Mouse (Mus musculus) lung, adult 2 months (tissue): ENCODE results near the gene Ngf.

Experiments used
- CTCF ChIP-seq: fragments of 200-500 bp; IDR thresholded peaks from 2 replicates; pipeline ENCODE4 v1.5.1; 2011; ENCODE audit warnings: mild to moderate bottlenecking, low read length, control low read depth; ENCODE audit not compliant: insufficient read depth
- POLR2A ChIP-seq: fragments of 200-500 bp; IDR thresholded peaks from 2 replicates; pipeline ENCODE4 v1.6.1; 2011; ENCODE audit warnings: low read depth, mild to moderate bottlenecking, control low read depth, low read length, borderline replicate concordance; ENCODE audit errors: extremely low read depth

GRCm38 (mm10) chr3:102446691-102447090 lies 23.0 kb upstream of the Ngf start:
- TF ChIP-seq CTCF = no peak
- TF ChIP-seq POLR2A = no peak
